Mouse (Mus musculus) heart, adult 2 months (tissue): ENCODE measurements at regions not wholly inside any gene's neighbourhood (a gene's known extent, or its start where the extent isn't known, plus 50 kb on each side); places are given as distances from the start of the nearest gene placed in this dataset.

Experiments used
- DNase-seq, 2 experiments: peaks; one replicate each; pipeline ENCODE4 v3.0.0; 2021
- H3K27ac ChIP-seq: fragments of 200-600 bp; 2 replicates; pipeline ENCODE4 v1.8.1; 2022
- H3K27me3 ChIP-seq: fragments of 200-500 bp; 2 replicates; pipeline ENCODE4 v1.6.1; 2012; ENCODE audit warnings: mild to moderate bottlenecking, low read length, inconsistent platforms, mixed read lengths; ENCODE audit not compliant: control insufficient read depth, insufficient read depth
- H3K36me3 ChIP-seq: fragments of 200-500 bp; 2 replicates; pipeline ENCODE4 v1.6.1; 2012; ENCODE audit warnings: low read length, inconsistent platforms; ENCODE audit not compliant: control insufficient read depth, insufficient read depth
- H3K4me1 ChIP-seq: fragments of 200-500 bp; 2 replicates; pipeline ENCODE4 v1.6.1; 2011; ENCODE audit warnings: low read length; ENCODE audit not compliant: control insufficient read depth, insufficient read depth
- H3K4me3 ChIP-seq: fragments of 200-600 bp; 2 replicates; pipeline ENCODE4 v1.8.1; 2022
- H3K79me2 ChIP-seq: fragments of 200-500 bp; replicated peaks from 2 replicates; pipeline ENCODE4 v1.6.1; 2012; ENCODE audit warnings: mild to moderate bottlenecking, inconsistent platforms, low read length, moderate library complexity, mixed read lengths; ENCODE audit not compliant: control insufficient read depth, insufficient read depth
- H3K9ac ChIP-seq: fragments of 200-500 bp; 2 replicates; pipeline ENCODE4 v1.6.1; 2012; ENCODE audit warnings: low read depth, mild to moderate bottlenecking, control low read depth, inconsistent platforms, low read length, mixed read lengths
- CTCF ChIP-seq: fragments of 200-600 bp; IDR thresholded peaks from 2 replicates; pipeline ENCODE4 v1.8.1; 2022; ENCODE audit warnings: antibody characterized with exemption, mild to moderate bottlenecking, moderate library complexity
- EP300 ChIP-seq: fragments of 200-500 bp; IDR thresholded peaks from 2 replicates; pipeline ENCODE4 v1.6.1; 2011; ENCODE audit warnings: low read depth, low read length, control low read depth; ENCODE audit not compliant: insufficient read depth
- POLR2A ChIP-seq: fragments of 200-500 bp; IDR thresholded peaks from 2 replicates; pipeline ENCODE4 v1.6.1; 2011; ENCODE audit warnings: mild to moderate bottlenecking, low read depth, low read length, control low read depth; ENCODE audit not compliant: insufficient read depth
- WGBS: fragments of 180-500 bp; shearing (Covaris S2); methylation state at CpG from one replicate; pipeline ENCODE4 v1.1.7; 2018; 5-methylcytosine and 5-hydroxymethylcytosine counted together
- intact Hi-C: fragments of 180-260 bp; cut with DNase I; formaldehyde crosslinking; loops from one replicate; pipeline ENCODE4 v1.15.1; 2025

DNA sequence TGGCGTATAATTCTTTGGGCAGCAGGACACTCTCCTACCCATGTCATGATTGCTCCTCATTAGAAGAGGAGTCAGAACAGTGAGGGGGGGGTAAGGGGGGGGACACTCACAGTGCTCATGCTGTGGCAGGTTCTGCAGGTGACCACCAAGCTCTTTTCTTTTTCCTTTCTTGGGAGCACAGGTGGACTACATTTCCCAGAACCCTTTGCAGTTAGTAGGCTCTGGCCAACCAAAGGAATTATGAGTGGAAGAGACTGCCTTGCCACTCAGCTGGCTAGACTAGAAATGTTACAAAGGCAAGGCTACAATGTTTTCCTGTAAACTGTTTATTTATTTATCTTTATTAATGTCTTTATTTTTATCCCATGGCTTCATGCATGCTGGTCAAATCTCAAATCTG, 53.6 kb upstream of the Ifnlr1 start:
- no peak for DNase-seq
- no peaks in the 10 kb centered on the region for H3K79me2 ChIP-seq
- H3K27me3 ChIP-seq: no peaks in the 10 kb centered on the region
- H3K4me1 ChIP-seq: no peaks in the 10 kb centered on the region
- H3K4me3 ChIP-seq: no peak overlapping the region
- WGBS: 100% methylated on average over 1 of the region's 1 CpGs
- H3K27ac ChIP-seq: no peak overlapping the region
- no peak overlapping the region for H3K9ac ChIP-seq
- intact Hi-C loops: no loop called here
- no peak for TF ChIP-seq POLR2A
- no peak for TF ChIP-seq CTCF
- TF ChIP-seq EP300: no peak
- H3K36me3 ChIP-seq: no peaks in the 10 kb centered on the region

DNA sequence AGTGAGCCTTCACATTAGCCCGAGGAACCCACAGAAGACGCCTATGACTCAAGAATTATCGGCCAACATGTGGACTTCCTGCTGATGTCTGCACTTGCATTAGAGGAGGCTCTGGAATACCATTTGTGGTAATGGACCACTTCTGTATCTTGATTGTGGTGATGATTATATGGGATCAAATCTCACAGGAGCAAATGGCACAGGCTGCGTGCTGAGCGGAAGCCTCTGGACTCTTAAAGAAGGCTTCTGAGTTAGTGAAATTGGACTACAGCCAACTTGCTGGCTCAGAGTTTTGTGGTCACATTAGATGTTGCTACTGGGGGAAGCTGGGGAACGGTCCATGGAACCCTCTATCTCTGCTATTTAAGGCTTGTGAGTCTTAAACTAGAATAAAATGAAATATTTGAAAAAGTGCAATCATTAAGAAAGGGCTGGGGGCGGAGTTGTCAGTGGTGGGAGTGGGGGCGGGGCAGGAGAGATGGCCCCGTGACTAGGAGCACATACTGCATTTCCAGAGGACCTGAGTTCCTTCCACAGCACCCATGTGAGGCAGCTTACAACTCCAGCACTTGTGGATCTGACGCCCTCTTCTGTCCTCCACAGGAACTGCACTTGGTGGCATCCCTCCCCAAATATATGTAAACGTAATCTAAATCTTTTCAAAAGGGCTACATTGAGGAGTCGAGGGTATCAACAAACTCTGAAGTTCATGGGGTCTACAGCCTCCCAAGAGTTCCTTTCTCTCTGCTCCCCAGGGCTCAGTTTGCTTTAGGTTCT, 56.1 kb upstream of the Ifnlr1 start:
- 81% methylated on average over 12 of the region's 12 CpGs for WGBS
- no peaks in the 10 kb centered on the region for H3K36me3 ChIP-seq
- intact Hi-C loops: no loop called here
- H3K27ac ChIP-seq: no peak overlapping the region
- no peak overlapping the region for H3K9ac ChIP-seq
- no peaks in the 10 kb centered on the region for H3K4me1 ChIP-seq
- peak; percentile 25 for TF ChIP-seq CTCF
- no peak for TF ChIP-seq POLR2A
- DNase-seq: no peak
- H3K4me3 ChIP-seq: no peak overlapping the region
- H3K79me2 ChIP-seq: no peaks in the 10 kb centered on the region
- H3K27me3 ChIP-seq: no peaks in the 10 kb centered on the region

- Histone ChIP-seq H3K79me2 (no peaks in the 10 kb centered on the region), H3K36me3 (no peaks in the 10 kb centered on the region), H3K27ac (no peak overlapping the region), H3K4me1 (no peaks in the 10 kb centered on the region), H3K27me3 (no peaks in the 10 kb centered on the region), H3K9ac (no peak overlapping the region), H3K4me3 (no peak overlapping the region)
- intact Hi-C loops: no loop called here
- TF ChIP-seq CTCF (no peak), POLR2A (no peak), EP300 (no peak)
- WGBS: 88% methylated on average over 15 of the region's 15 CpGs
- no peak for DNase-seq
Measured at GRCm38 (mm10) chr4:135626461-135626860, 53.0 kb upstream of the Grhl3 start.

DNA sequence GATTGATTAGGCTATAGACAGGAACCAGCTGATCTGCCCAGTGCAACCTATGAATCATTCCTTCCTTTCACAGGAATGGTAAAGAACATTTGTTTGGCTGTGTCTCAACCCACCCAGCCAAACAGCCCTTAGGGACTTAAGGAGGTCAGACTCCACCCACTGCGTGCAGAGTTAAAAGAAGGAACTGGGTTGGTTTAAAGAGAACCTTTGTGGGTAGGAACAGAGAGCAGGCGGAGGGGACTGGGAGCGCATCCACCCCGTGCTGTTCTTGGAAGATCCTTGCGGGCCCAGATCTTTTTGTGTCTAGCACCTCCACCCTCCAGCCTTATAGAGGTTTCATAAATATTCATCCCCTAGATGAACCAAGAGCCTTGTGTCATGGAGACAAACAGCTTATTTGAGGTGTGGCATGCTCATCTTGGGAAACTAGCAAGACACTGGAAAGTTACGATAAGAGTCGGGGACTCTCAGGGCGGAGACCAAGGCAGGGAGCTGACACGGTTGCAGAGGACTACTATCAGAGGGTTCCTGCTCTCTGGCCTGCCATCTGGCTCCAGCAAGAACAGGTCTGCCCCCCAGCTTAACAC, 49.8 kb upstream of the Grhl3 start:
- intact Hi-C loops: no loop called here
- Histone ChIP-seq H3K4me1 (no peaks in the 10 kb centered on the region), H3K27ac (no peak overlapping the region), H3K27me3 (no peaks in the 10 kb centered on the region; the same call in 1 of the 2 replicates), H3K36me3 (no peaks in the 10 kb centered on the region), H3K9ac (no peak overlapping the region), H3K79me2 (no peaks in the 10 kb centered on the region), H3K4me3 (no peak overlapping the region)
- no peak for TF ChIP-seq CTCF
- no peak for TF ChIP-seq EP300
- no peak for TF ChIP-seq POLR2A
- 66% methylated on average over 9 of the region's 9 CpGs for WGBS
- DNase-seq: no peak
